Mouse (Mus musculus) lung, adult 2 months (tissue): ENCODE data around the gene Appl1. TPM values are rescaled to one million over a fixed set of nuclear protein-coding genes. Genes with fewer than 3 reads are reported as not detected.
"Not testable (repeated sequence)": the region's sequence is repeated elsewhere in the genome, so short reads cannot be mapped to it uniquely, and the experiment has no call there.

Experiments
- DNase-seq: peaks from one replicate; pipeline ENCODE4 v3.0.0; 2022
- H3K4me1 ChIP-seq: fragments of 200-500 bp; 2 replicates; pipeline ENCODE4 v1.6.1; 2011; ENCODE audit warnings: low read length; ENCODE audit not compliant: control insufficient read depth, insufficient read depth
- H3K4me3 ChIP-seq: fragments of 200-500 bp; replicated peaks from 2 replicates; pipeline ENCODE3; 2011; ENCODE audit warnings: low read depth, mild to moderate bottlenecking, control low read depth, low read length; ENCODE audit errors: extremely low read depth
- CTCF ChIP-seq: fragments of 200-500 bp; IDR thresholded peaks from 2 replicates; pipeline ENCODE4 v1.5.1; 2011; ENCODE audit warnings: mild to moderate bottlenecking, low read length, control low read depth; ENCODE audit not compliant: insufficient read depth
- POLR2A ChIP-seq: fragments of 200-500 bp; IDR thresholded peaks from 2 replicates; pipeline ENCODE4 v1.6.1; 2011; ENCODE audit warnings: low read depth, mild to moderate bottlenecking, control low read depth, low read length, borderline replicate concordance; ENCODE audit errors: extremely low read depth
- WGBS: fragments of 180-500 bp; shearing (Covaris S2); methylation state at CpG from one replicate; pipeline ENCODE4 v1.1.7; 2018; 5-methylcytosine and 5-hydroxymethylcytosine counted together
- polyA plus RNA-seq: library from polyadenylated mRNA; depleted of rRNA; stranded (reverse); fragments of >200 nt; gene quantifications from 2 replicates; pipeline ENCODE4 v1.2.3, GENCODE M21; 2012; rRNA removed

The Appl1 gene
- polyA plus RNA-seq, 1 experiment = 6.1 TPM

GRCm38 (mm10) chr14:26911201-26911600, 59.8 kb downstream of the Appl1 start:
- TF ChIP-seq POLR2A (no peak), CTCF (no peak)
- Histone ChIP-seq H3K4me3 (no peak overlapping the region), H3K4me1 (peaks cover 2% of the 10 kb centered on the region; the same call in 1 of the 2 replicates)
- DNase-seq = no peak
- 38% methylated on average over 6 of the region's 6 CpGs for WGBS

DNA sequence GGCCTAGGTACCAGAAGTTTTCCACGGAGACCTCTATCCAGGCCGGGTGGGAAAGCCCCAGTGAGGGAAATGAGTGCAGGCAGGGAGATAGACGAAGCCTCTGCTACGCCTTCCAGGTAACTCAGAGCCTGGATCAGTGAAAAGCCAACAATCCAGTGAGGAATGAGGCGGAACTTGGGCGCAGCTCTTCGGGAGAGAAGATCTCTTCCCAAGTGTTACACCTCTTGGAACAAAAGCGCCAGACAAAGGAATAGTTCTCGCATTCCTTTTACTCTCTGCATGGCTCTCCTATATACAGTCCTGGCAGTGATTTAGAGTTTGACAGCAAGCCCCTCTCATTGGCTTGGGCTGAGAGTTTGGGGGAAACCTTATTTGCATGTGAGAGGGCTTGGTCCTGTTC, 60.6 kb downstream of the Appl1 start:
- DNase-seq, H3K4me1 ChIP-seq, H3K4me3 ChIP-seq: not testable (repeated sequence)
- WGBS = 65% methylated on average over 9 of the region's 9 CpGs

DNA sequence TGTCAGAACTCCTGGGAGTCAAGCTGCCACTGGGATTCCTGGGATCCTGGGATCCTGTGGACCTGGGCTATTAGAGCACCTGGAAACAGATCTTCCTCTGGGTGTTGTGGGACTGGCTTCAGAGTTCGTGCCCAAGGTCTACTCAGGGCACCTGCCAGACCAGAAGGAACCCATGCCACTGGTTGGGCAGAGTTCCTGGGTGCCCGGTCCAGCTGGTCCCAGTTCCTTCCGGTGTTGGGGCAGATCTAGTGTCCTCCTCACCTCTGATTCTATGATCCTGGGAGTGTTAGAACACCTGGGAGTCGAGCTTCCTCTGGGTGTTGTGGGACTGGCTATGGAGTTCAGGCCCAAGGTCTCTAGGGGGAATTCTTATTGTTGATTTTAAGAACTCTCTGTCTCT, 63.6 kb downstream of the Appl1 start:
- H3K4me3 ChIP-seq = no peak overlapping the region
- WGBS = 85% methylated on average over 4 of the region's 4 CpGs
- peaks cover 2% of the 10 kb centered on the region; the same call in 1 of the 2 replicates for H3K4me1 ChIP-seq
- TF ChIP-seq POLR2A (no peak), CTCF (no peak)
- no peak for DNase-seq

- H3K4me3 ChIP-seq = no peak overlapping the region
- TF ChIP-seq POLR2A = no peak
- no peak for TF ChIP-seq CTCF
Measured at GRCm38 (mm10) chr14:26900893-26901292, 70.1 kb downstream of the Appl1 start.

GRCm38 (mm10) chr14:26899490-26899889, 71.5 kb downstream of the Appl1 start:
- WGBS = 83% methylated on average over 2 of the region's 2 CpGs
- no peak for DNase-seq
- Histone ChIP-seq H3K4me3 (no peak overlapping the region), H3K4me1 (no peaks in the 10 kb centered on the region)
- TF ChIP-seq POLR2A (no peak), CTCF (no peak)

More at GRCm38 (mm10) chr14:26900893-26901292, 70.1 kb downstream of the Appl1 start:
- WGBS = 80% methylated on average over 12 of the region's 12 CpGs
- no peaks in the 10 kb centered on the region for H3K4me1 ChIP-seq
- no peak for DNase-seq

DNA sequence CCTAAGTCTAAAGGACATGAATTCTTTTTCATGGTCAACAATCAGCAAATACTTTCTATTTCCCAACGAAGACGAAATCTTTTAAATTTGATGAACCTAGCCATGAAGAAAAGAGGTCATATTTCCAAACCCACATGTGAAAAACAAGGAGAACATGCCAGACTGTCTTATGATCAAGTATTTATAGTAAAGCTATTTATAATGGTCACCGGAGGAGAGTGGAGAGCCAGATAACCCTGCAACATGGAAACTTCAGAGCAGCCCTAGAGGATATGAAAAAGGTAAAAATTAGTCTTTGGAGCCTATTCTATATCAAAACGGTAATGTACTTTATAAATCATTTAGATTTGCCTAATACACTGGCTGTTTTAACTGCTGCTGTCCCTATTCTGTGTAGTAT, 76.6 kb downstream of the Appl1 start, which contains the start of gene Asb14:
Asb14 (plus strand) TSS at position 166 of the 400 bp plus-strand sequence.
- DNase-seq = no peak
- TF ChIP-seq CTCF = no peak
- 85% methylated on average over 4 of the region's 4 CpGs for WGBS
- H3K4me3 ChIP-seq = no peak within 1 kb of the TSS
- H3K4me1 ChIP-seq = no peaks in the 10 kb centered on the region

DNA sequence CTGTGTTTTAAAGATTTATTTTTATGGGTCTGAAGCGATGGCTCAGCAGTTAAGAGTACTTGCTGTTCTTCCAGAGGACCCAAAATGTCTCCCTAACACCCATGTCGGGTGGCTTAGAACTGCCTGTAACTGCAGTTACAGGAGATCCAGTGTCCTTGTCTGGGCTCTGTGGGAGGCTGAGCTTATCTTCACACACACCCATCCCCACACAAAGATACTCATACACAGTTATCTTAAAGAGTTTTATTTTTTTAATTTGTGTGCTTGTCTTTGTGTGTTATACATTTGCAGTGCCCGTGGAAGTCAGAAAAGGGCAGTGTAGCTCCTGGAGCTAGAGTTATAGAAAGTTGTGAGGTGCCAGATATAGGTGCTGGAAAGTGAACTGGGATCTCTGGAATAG, 80.3 kb downstream of the Appl1 start:
- no peak for TF ChIP-seq CTCF
- TF ChIP-seq POLR2A = no peak
- no peak for DNase-seq
- 87% methylated on average over 3 of the region's 3 CpGs for WGBS
- H3K4me3 ChIP-seq = no peak overlapping the region
- H3K4me1 ChIP-seq = no peaks in the 10 kb centered on the region

DNA sequence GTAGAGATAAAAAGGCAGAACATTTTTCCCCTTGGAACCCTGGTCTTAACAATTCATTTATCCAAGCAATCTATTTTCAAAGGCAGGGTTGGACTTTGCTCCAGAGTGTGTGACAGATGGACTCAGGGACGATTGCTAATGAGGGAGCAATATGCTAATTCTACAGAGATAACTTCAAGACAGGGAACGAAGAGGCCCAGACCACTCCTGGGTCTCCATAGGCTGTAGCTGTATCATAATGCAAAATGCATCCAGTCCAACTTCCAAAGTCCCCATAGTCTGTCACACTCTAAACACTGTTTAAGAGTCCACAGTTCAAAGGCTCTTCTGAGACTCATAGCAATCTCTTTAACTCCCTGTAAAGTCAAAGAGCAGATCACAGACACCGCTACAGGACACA, 83.8 kb downstream of the Appl1 start:
- TF ChIP-seq CTCF (no peak), POLR2A (no peak)
- no peaks in the 10 kb centered on the region for H3K4me1 ChIP-seq
- no peak for DNase-seq
- H3K4me3 ChIP-seq = no peak overlapping the region
- 58% methylated on average over 3 of the region's 3 CpGs for whole genome bisulfite sequencing

GRCm38 (mm10) chr14:26881700-26882099, 89.3 kb downstream of the Appl1 start:
- WGBS = 81% methylated on average over 5 of the region's 5 CpGs
- no peak for DNase-seq
- Histone ChIP-seq H3K4me1 (no peaks in the 10 kb centered on the region), H3K4me3 (no peak overlapping the region)
- TF ChIP-seq CTCF (no peak), POLR2A (no peak)

DNA sequence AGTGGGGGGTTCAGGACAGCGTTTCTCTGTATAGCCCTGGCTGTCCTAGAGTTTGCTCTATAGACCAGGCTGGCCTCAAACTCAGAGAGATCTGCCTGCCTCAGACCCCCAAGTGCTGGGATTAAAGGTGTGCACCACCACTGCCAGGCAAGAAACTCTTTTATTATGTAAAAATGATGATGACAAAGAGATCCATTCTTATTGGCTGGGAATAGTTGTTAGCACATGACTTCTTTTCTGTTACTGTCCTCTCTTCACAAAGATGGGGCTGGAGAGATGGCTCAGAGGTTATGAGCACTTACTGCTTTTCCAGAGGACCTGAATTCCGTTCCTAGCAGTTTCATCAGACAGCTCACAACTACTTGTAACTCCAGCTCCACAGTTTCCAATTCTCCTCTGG, 91.1 kb downstream of the Appl1 start:
- no peak overlapping the region for H3K4me3 ChIP-seq
- TF ChIP-seq CTCF = no peak
- no peak for TF ChIP-seq POLR2A
- no peaks in the 10 kb centered on the region for H3K4me1 ChIP-seq
- DNase-seq = no peak
- WGBS = 77% methylated on average over 2 of the region's 2 CpGs

DNA sequence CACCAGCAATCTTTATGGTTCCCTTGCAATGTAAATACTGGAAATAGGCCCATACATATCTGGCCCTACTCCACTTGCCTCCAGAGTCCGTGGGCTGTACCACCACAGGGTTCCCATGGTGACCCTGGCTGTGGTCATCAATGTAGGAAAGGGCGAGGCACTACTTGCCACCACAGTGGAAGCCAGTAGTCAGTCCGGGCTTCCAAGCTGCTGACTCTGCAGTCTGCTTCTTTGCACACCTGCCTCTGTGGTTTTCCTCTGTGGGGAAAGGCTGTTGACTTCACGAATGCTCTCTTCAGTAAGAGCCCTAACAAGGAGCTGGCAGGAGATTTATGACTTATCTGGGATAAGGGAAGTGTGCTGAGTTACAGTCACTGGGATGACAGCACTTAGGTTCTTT, 92.3 kb downstream of the Appl1 start:
- no peak for DNase-seq
- Histone ChIP-seq H3K4me1 (no peaks in the 10 kb centered on the region), H3K4me3 (no peak overlapping the region)
- WGBS = 48% methylated on average over 4 of the region's 4 CpGs
- TF ChIP-seq POLR2A = no peak
- TF ChIP-seq CTCF = no peak

Other genes with a start within 250 kb of the Appl1 start
- gene Asb14, start 76.7 kb downstream of the Appl1 start, polyA plus RNA-seq = 2.6 and 4.8 TPM in 2 replicates
- not detected in 2 replicates for gene Hesx1, start 23.2 kb upstream of the Appl1 start, polyA plus RNA-seq
- gene Il17rd, start 67.7 kb upstream of the Appl1 start, polyA plus RNA-seq = 9.4 and 11.3 TPM in 2 replicates
- 36.6 and 48.5 TPM in 2 replicates for gene Arhgef3, start 143.7 kb upstream of the Appl1 start, polyA plus RNA-seq